Mouse (Mus musculus) testis, adult 2 months (tissue): ENCODE data around the gene Arpc3.

ENCODE experiments used
- CTCF ChIP-seq: fragments of 200-500 bp; IDR thresholded peaks from 2 replicates; pipeline ENCODE4 v1.5.1; 2012; ENCODE audit warnings: low read depth, mild to moderate bottlenecking, inconsistent platforms, low read length, moderate library complexity; ENCODE audit not compliant: control insufficient read depth, insufficient read depth, insufficient replicate concordance
- POLR2A ChIP-seq: fragments of 200-500 bp; IDR thresholded peaks from 2 replicates; pipeline ENCODE4 v1.6.1; 2012; ENCODE audit warnings: low read depth, mild to moderate bottlenecking, inconsistent platforms, low read length, moderate library complexity; ENCODE audit not compliant: control insufficient read depth

DNA sequence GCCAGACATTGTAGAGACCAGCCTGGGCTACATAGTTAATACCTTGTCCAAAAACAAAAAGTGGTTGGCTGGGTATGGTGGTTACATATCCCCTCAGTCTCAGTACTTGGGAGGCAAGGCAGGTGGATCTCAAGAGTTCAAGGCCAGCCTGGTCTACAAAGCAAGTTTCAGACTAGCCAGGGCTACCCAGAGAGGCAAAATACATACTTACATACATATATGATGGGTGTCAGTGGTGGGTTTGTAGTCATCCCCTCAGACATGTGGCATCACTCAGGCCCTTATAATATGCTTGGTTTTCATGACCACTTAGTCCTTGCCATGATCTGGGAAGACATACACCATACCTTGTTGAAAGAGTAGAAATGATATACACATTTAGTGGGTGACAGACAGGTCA is 1.0 kb upstream of the Arpc3 start:
- TF ChIP-seq CTCF, result no peak
- TF ChIP-seq POLR2A, result no peak
